Mouse (Mus musculus) neural tube, embryonic 12.5 days (tissue): ENCODE measurements at regions not wholly inside any gene's neighbourhood (a gene's known extent, or its start where the extent isn't known, plus 50 kb on each side); places are given as distances from the start of the nearest gene placed in this dataset.

ENCODE experiments used
- ATAC-seq: fragments of 200-750 bp; cut with Nextera tagmentation; 2 replicates; pipeline ENCODE4 v1.8.0; 2017; ENCODE audit warnings: low read depth, mild to moderate bottlenecking, moderate TSS enrichment, moderate library complexity; ENCODE audit not compliant: low FRiP score
- H3K27ac ChIP-seq: fragments of 300-500 bp; sonication (generic); 2 replicates; pipeline ENCODE4 v1.5.1; 2016
- H3K27me3 ChIP-seq: fragments of 300-500 bp; sonication (generic); replicated peaks from 2 replicates; pipeline ENCODE4 v1.6.1; 2016; ENCODE audit warnings: mild to moderate bottlenecking
- H3K36me3 ChIP-seq: fragments of 300-500 bp; sonication (generic); 2 replicates; pipeline ENCODE4 v1.6.1; 2016; ENCODE audit warnings: mild to moderate bottlenecking
- H3K4me1 ChIP-seq: fragments of 300-500 bp; sonication (generic); 2 replicates; pipeline ENCODE4 v1.6.1; 2016
- H3K4me2 ChIP-seq: fragments of 300-500 bp; sonication (generic); replicated peaks from 2 replicates; pipeline ENCODE4 v1.6.1; 2016; ENCODE audit warnings: mild to moderate bottlenecking
- H3K4me3 ChIP-seq: fragments of 300-500 bp; sonication (generic); 2 replicates; pipeline ENCODE4 v1.5.1; 2016
- H3K9ac ChIP-seq: fragments of 300-500 bp; sonication (generic); 2 replicates; pipeline ENCODE4 v1.6.1; 2016; ENCODE audit warnings: mild to moderate bottlenecking
- H3K9me3 ChIP-seq: fragments of 300-500 bp; sonication (generic); 2 replicates; pipeline ENCODE4 v1.6.1; 2016; ENCODE audit warnings: mild to moderate bottlenecking
- WGBS: fragments of 180-500 bp; shearing (Covaris S2); methylation state at CpG from one replicate; pipeline ENCODE4 v1.1.7; 2016; 5-methylcytosine and 5-hydroxymethylcytosine counted together

DNA sequence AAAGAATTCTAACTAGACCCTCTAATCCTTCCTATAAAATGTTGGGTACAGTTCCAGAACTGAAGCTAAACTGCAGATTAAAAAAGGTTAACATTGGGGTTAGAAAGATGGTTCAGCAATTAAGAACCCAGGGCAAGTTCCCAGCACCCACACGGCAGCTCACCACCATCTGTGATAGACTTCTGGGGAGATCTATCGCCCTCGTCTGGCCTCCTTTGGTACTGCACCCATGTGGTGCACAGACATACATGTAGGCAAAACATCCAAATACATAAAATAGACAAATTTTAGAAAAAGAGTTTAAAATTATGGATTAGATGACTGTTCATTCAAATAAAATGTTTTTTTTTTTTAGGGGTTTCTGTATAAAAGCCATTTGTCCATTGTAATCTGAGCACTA, 91.4 kb upstream of the Kazn start:
- H3K4me3 ChIP-seq, result no peak overlapping the region
- no peaks in the 10 kb centered on the region for H3K27me3 ChIP-seq
- no peaks in the 10 kb centered on the region for H3K4me1 ChIP-seq
- H3K9me3 ChIP-seq, result peaks cover 6% of the 10 kb centered on the region; the same call in 1 of the 2 replicates
- no peak overlapping the region for H3K27ac ChIP-seq
- H3K4me2 ChIP-seq, result no peak overlapping the region
- H3K9ac ChIP-seq, result no peak overlapping the region
- 88% methylated on average over 3 of the region's 3 CpGs for WGBS
- no peak for ATAC-seq
- no peaks in the 10 kb centered on the region for H3K36me3 ChIP-seq

GRCm38 (mm10) chr4:142329600-142329999, 90.4 kb upstream of the Kazn start:
- H3K4me2 ChIP-seq, result no peak overlapping the region
- no peaks in the 10 kb centered on the region for H3K27me3 ChIP-seq
- no peaks in the 10 kb centered on the region for H3K36me3 ChIP-seq
- H3K9ac ChIP-seq, result no peak overlapping the region
- peaks cover 6% of the 10 kb centered on the region; the same call in 1 of the 2 replicates for H3K9me3 ChIP-seq
- no peaks in the 10 kb centered on the region for H3K4me1 ChIP-seq
- ATAC-seq, result no peak
- H3K27ac ChIP-seq, result no peak overlapping the region
- WGBS, result 90% methylated on average over 2 of the region's 2 CpGs
- no peak overlapping the region for H3K4me3 ChIP-seq

- WGBS, result 85% methylated on average over 5 of the region's 5 CpGs
- H3K27ac ChIP-seq, result no peak overlapping the region
Measured at GRCm38 (mm10) chr4:142326511-142326910, 87.3 kb upstream of the Kazn start.

GRCm38 (mm10) chr4:142321209-142321863, 82.1 kb upstream of the Kazn start:
- H3K9ac ChIP-seq, result no peak overlapping the region
- H3K4me3 ChIP-seq, result no peak overlapping the region
- WGBS, result 66% methylated on average over 14 of the region's 14 CpGs
- 0 out of 2 replicates have a peak, but pooled peaks cover 3% of the 10 kb centered on the region for H3K4me1 ChIP-seq
- H3K9me3 ChIP-seq, result no peaks in the 10 kb centered on the region
- H3K36me3 ChIP-seq, result no peaks in the 10 kb centered on the region
- ATAC-seq, result no peak
- H3K27me3 ChIP-seq, result no peaks in the 10 kb centered on the region
- H3K27ac ChIP-seq, result no peak overlapping the region
- no peak overlapping the region for H3K4me2 ChIP-seq

More at GRCm38 (mm10) chr4:142326511-142326910, 87.3 kb upstream of the Kazn start:
- H3K36me3 ChIP-seq, result no peaks in the 10 kb centered on the region
- H3K4me3 ChIP-seq, result no peak overlapping the region
- H3K27me3 ChIP-seq, result no peaks in the 10 kb centered on the region
- H3K4me2 ChIP-seq, result no peak overlapping the region
- H3K9ac ChIP-seq, result no peak overlapping the region
- H3K4me1 ChIP-seq, result no peaks in the 10 kb centered on the region
- no peak for ATAC-seq
- H3K9me3 ChIP-seq, result peaks cover 6% of the 10 kb centered on the region; the same call in 1 of the 2 replicates

DNA sequence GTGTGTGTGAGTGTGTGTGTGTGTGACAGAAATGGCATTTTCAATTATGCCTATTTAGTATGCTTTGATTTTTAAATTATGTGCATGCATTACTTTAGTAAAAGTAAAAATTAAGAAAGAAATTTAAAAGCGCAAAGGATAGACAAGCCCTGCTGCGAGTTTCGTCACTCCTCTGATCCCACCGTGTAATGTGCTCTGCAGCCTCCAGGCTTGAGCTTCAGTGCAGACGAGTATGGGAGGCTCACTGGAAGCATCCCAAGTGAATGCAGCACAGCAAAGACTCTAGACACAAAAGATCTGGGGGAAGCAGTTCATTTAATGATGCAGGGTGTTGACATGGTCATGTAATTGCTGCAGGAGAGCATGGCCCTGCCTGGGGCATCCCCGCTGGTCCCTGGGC, 71.1 kb upstream of the Kazn start:
- H3K9me3 ChIP-seq, result 0 out of 2 replicates have a peak, but pooled peaks cover 7% of the 10 kb centered on the region
- 88% methylated on average over 6 of the region's 6 CpGs for WGBS
- H3K9ac ChIP-seq, result no peak overlapping the region
- H3K27ac ChIP-seq, result no peak overlapping the region
- no peaks in the 10 kb centered on the region for H3K4me1 ChIP-seq
- H3K4me3 ChIP-seq, result no peak overlapping the region
- no peaks in the 10 kb centered on the region for H3K27me3 ChIP-seq
- H3K36me3 ChIP-seq, result no peaks in the 10 kb centered on the region
- no peak overlapping the region for H3K4me2 ChIP-seq
- ATAC-seq, result no peak

- Histone ChIP-seq H3K9ac (no peak overlapping the region), H3K4me1 (peaks cover 7% of the 10 kb centered on the region; the same call in 1 of the 2 replicates), H3K27ac (no peak overlapping the region), H3K27me3 (no peaks in the 10 kb centered on the region), H3K4me2 (no peak overlapping the region), H3K36me3 (no peaks in the 10 kb centered on the region), H3K9me3 (0 out of 2 replicates have a peak, but pooled peaks cover 7% of the 10 kb centered on the region), H3K4me3 (no peak overlapping the region)
- WGBS, result 89% methylated on average over 7 of the region's 7 CpGs
- ATAC-seq, result no peak
Measured at GRCm38 (mm10) chr4:142308271-142308670, 69.1 kb upstream of the Kazn start.

- Histone ChIP-seq H3K9ac (no peak overlapping the region), H3K36me3 (no peaks in the 10 kb centered on the region), H3K27me3 (no peaks in the 10 kb centered on the region), H3K9me3 (0 out of 2 replicates have a peak, but pooled peaks cover 7% of the 10 kb centered on the region), H3K4me2 (no peak overlapping the region), H3K4me1 (peaks cover 15% of the 10 kb centered on the region), H3K27ac (no peak overlapping the region), H3K4me3 (no peak overlapping the region)
- ATAC-seq, result no peak
- WGBS, result 74% methylated on average over 11 of the region's 11 CpGs
Measured at GRCm38 (mm10) chr4:142307321-142307720, 68.1 kb upstream of the Kazn start.

GRCm38 (mm10) chr4:142306076-142306475, 66.9 kb upstream of the Kazn start:
- no peak for ATAC-seq
- H3K4me1 ChIP-seq, result peaks cover 27% of the 10 kb centered on the region
- no peak overlapping the region for H3K4me3 ChIP-seq
- H3K27ac ChIP-seq, result 0 out of 2 replicates have a peak overlapping the region, but pooled peaks have one; percentile 13
- H3K4me2 ChIP-seq, result no peak overlapping the region
- no peaks in the 10 kb centered on the region for H3K36me3 ChIP-seq
- 67% methylated on average over 14 of the region's 14 CpGs for WGBS
- H3K9me3 ChIP-seq, result no peaks in the 10 kb centered on the region
- H3K27me3 ChIP-seq, result no peaks in the 10 kb centered on the region
- no peak overlapping the region for H3K9ac ChIP-seq

- WGBS, result 71% methylated on average over 10 of the region's 10 CpGs
- Histone ChIP-seq H3K9me3 (no peaks in the 10 kb centered on the region), H3K27ac (no peak overlapping the region), H3K4me3 (no peak overlapping the region), H3K9ac (no peak overlapping the region), H3K4me2 (no peak overlapping the region), H3K27me3 (no peaks in the 10 kb centered on the region), H3K36me3 (no peaks in the 10 kb centered on the region), H3K4me1 (peaks cover 33% of the 10 kb centered on the region)
- ATAC-seq, result no peak
Measured at GRCm38 (mm10) chr4:142303374-142304020, 64.3 kb upstream of the Kazn start.

DNA sequence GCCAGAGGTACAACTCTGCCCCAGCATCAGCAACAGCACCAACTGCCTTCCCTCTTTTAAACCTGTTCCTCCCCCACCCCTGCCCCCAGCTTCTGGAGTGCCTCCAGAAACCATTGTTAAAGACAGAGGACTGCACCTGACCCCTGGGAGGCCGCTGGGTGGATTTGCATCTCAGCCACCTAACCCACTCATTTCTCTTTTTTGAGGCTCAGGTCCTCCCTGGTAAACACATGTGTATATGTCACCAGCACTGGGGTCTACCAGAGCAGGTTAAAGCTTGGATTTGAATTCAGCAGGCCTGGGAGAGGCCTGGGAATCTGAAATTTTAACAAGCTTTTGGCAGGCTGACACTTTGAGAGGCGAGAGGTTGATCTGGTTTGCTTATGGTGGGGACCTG, 63.5 kb upstream of the Kazn start:
- WGBS, result 57% methylated on average over 2 of the region's 2 CpGs
- ATAC-seq, result no peak
- Histone ChIP-seq H3K4me3 (no peak overlapping the region), H3K9me3 (no peaks in the 10 kb centered on the region), H3K4me1 (peaks cover 33% of the 10 kb centered on the region), H3K36me3 (no peaks in the 10 kb centered on the region), H3K27ac (no peak overlapping the region), H3K4me2 (no peak overlapping the region), H3K27me3 (no peaks in the 10 kb centered on the region), H3K9ac (0 out of 2 replicates have a peak overlapping the region, but pooled peaks have one; percentile 3)

- H3K27ac ChIP-seq, result no peak overlapping the region
- 0 out of 2 replicates have a peak overlapping the region, but pooled peaks have one; percentile 3 for H3K9ac ChIP-seq
- no peaks in the 10 kb centered on the region for H3K36me3 ChIP-seq
- no peak overlapping the region for H3K4me2 ChIP-seq
- H3K4me3 ChIP-seq, result no peak overlapping the region
- H3K27me3 ChIP-seq, result no peaks in the 10 kb centered on the region
- ATAC-seq, result no peak
- WGBS, result 64% methylated on average over 8 of the region's 8 CpGs
- peaks cover 33% of the 10 kb centered on the region for H3K4me1 ChIP-seq
- H3K9me3 ChIP-seq, result no peaks in the 10 kb centered on the region
Measured at GRCm38 (mm10) chr4:142302041-142302723, 63.0 kb upstream of the Kazn start.

- 70% methylated on average over 10 of the region's 10 CpGs for WGBS
- Histone ChIP-seq H3K27ac (no peak overlapping the region), H3K9me3 (no peaks in the 10 kb centered on the region), H3K4me1 (peaks cover 31% of the 10 kb centered on the region), H3K4me3 (no peak overlapping the region), H3K36me3 (no peaks in the 10 kb centered on the region), H3K4me2 (no peak overlapping the region), H3K9ac (no peak overlapping the region), H3K27me3 (no peaks in the 10 kb centered on the region)
- no peak for ATAC-seq
Measured at GRCm38 (mm10) chr4:142298770-142299337, 59.7 kb upstream of the Kazn start.
